Mouse (Mus musculus): ENCODE measurements at regions not wholly inside any gene's neighbourhood (a gene's known extent, or its start where the extent isn't known, plus 50 kb on each side); places are given as distances from the start of the nearest gene placed in this dataset.
"Not testable (repeated sequence)": the region's sequence is repeated elsewhere in the genome, so short reads cannot be mapped to it uniquely, and the experiment has no call there.

- not testable (repeated sequence) for ATAC-seq
Measured at GRCm38 (mm10) chr4:146263038-146263685, 106.5 kb downstream of the Zfp600 start.

GRCm38 (mm10) chr4:146263790-146264189 lies 107.2 kb downstream of the Zfp600 start:
- ATAC-seq, result not testable (repeated sequence)

- ATAC-seq, result peak; percentile 62
Measured at GRCm38 (mm10) chr4:146270119-146270747, 113.6 kb downstream of the Zfp600 start.

Data from CD4-positive, CD25-positive, alpha-beta regulatory T cell, adult 4 months (primary cell).